Mouse (Mus musculus) embryonic facial prominence, embryonic 12.5 days (tissue): Measurements from ENCODE around the gene Gm20604. TPM values are rescaled to one million over a fixed set of nuclear protein-coding genes. Genes with fewer than 3 reads are reported as not detected.
A peak's percentile ranks its signal among the peaks of the same experiment; 100 is the strongest.

ENCODE experiments used
- ATAC-seq: fragments of 200-750 bp; cut with Nextera tagmentation; 2 replicates; pipeline ENCODE4 v1.8.0; 2017; ENCODE audit not compliant: insufficient number of reproducible peaks, insufficient read depth, low FRiP score, low TSS enrichment
- H3K27ac ChIP-seq: fragments of 300-500 bp; sonication (generic); 2 replicates; pipeline ENCODE4 v1.5.1; 2016; ENCODE audit warnings: mild to moderate bottlenecking
- H3K27me3 ChIP-seq: fragments of 300-500 bp; sonication (generic); 2 replicates; pipeline ENCODE4 v1.6.1; 2016; ENCODE audit warnings: mild to moderate bottlenecking, moderate library complexity
- H3K36me3 ChIP-seq: fragments of 300-500 bp; sonication (generic); 2 replicates; pipeline ENCODE4 v1.6.1; 2016; ENCODE audit warnings: mild to moderate bottlenecking
- H3K4me1 ChIP-seq: fragments of 300-500 bp; sonication (generic); 2 replicates; pipeline ENCODE4 v1.6.1; 2016
- H3K4me2 ChIP-seq: fragments of 300-500 bp; sonication (generic); replicated peaks from 2 replicates; pipeline ENCODE4 v1.6.1; 2016; ENCODE audit warnings: mild to moderate bottlenecking, moderate library complexity
- H3K4me3 ChIP-seq: fragments of 300-500 bp; sonication (generic); 2 replicates; pipeline ENCODE4 v1.5.1; 2016; ENCODE audit warnings: mild to moderate bottlenecking
- H3K9ac ChIP-seq: fragments of 300-500 bp; sonication (generic); 2 replicates; pipeline ENCODE4 v1.6.1; 2016; ENCODE audit warnings: mild to moderate bottlenecking, moderate library complexity
- H3K9me3 ChIP-seq: fragments of 300-500 bp; sonication (generic); 2 replicates; pipeline ENCODE4 v1.6.1; 2016; ENCODE audit warnings: mild to moderate bottlenecking, moderate library complexity
- WGBS: fragments of 180-500 bp; shearing (Covaris S2); methylation state at CpG from one replicate; pipeline ENCODE4 v1.1.7; 2016; 5-methylcytosine and 5-hydroxymethylcytosine counted together
- polyA plus RNA-seq: library from polyadenylated mRNA; unstranded; fragments of >200 nt; fragmentation: Nextera tagmentation; extraction: Ambion mirVana; gene quantifications from 2 replicates; pipeline ENCODE4 v1.2.1, GENCODE M21; 2016

Gm20604 gene
- polyA plus RNA-seq, 1 experiment from 2014 or later, result 31.8 TPM

DNA sequence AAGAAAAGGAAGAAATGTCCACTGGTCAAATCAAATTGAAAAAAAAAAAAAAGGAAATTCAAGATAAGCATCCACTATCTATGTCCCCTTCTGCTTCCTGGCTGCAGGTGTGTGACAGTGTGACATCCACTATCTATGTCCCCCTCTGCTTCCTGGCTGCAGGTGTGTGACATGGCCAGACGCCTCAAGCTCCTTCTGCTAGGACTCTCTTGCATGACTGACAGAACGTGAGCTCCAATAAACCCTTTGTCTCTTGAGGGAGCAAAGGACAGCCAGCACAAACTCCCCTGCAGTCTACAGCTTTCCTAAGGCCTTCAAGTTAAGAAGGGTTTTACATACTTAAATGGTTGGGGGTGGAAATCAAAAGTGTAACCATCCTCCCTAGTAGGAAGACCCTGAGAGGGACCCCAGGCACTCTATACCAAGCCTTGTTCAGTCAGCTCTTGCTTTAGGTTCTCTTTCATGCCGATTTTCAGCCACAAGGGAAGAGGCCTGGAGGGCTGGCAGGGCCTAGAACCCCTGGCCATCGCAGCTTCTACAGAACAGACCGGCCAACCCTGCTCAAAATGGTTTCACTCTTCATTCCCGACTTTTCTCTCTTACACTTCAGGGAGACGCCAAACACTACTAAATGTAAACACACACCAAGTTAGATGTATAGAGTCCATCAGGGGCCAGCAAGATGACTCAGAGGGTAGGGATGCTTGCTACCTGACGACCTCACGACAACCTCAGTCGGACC, 43.6 kb downstream of the Gm20604 start:
- no peaks in the 10 kb centered on the region for H3K36me3 ChIP-seq
- H3K9ac ChIP-seq, result no peak overlapping the region
- ATAC-seq, result no peak
- H3K4me2 ChIP-seq, result no peak overlapping the region
- no peak overlapping the region for H3K4me3 ChIP-seq
- H3K27ac ChIP-seq, result no peak overlapping the region
- no peaks in the 10 kb centered on the region for H3K27me3 ChIP-seq
- 81% methylated on average over 10 of the region's 10 CpGs for WGBS
- no peaks in the 10 kb centered on the region for H3K9me3 ChIP-seq
- peaks cover 1% of the 10 kb centered on the region; the same call in 1 of the 2 replicates for H3K4me1 ChIP-seq

- 69% methylated on average over 2 of the region's 2 CpGs for WGBS
- no peaks in the 10 kb centered on the region for H3K36me3 ChIP-seq
- ATAC-seq, result no peak
Observed at GRCm38 (mm10) chr12:102714116-102714515, 44.4 kb downstream of the Gm20604 start.

GRCm38 (mm10) chr12:102713153-102713865, 45.2 kb downstream of the Gm20604 start:
- H3K4me3 ChIP-seq, result no peak overlapping the region
- no peaks in the 10 kb centered on the region for H3K36me3 ChIP-seq
- H3K9me3 ChIP-seq, result no peaks in the 10 kb centered on the region
- no peak overlapping the region for H3K27ac ChIP-seq
- H3K9ac ChIP-seq, result no peak overlapping the region
- no peaks in the 10 kb centered on the region for H3K27me3 ChIP-seq
- 65% methylated on average over 20 of the region's 20 CpGs for WGBS
- no peak for ATAC-seq
- no peak overlapping the region for H3K4me2 ChIP-seq
- no peaks in the 10 kb centered on the region for H3K4me1 ChIP-seq

More at GRCm38 (mm10) chr12:102714116-102714515, 44.4 kb downstream of the Gm20604 start:
- no peak overlapping the region for H3K4me3 ChIP-seq
- H3K9ac ChIP-seq, result no peak overlapping the region
- H3K4me2 ChIP-seq, result no peak overlapping the region
- no peaks in the 10 kb centered on the region for H3K9me3 ChIP-seq
- H3K27ac ChIP-seq, result no peak overlapping the region
- H3K4me1 ChIP-seq, result no peaks in the 10 kb centered on the region
- H3K27me3 ChIP-seq, result no peaks in the 10 kb centered on the region

- ATAC-seq, result no peak
- Histone ChIP-seq H3K9ac (no peak overlapping the region), H3K27ac (no peak overlapping the region), H3K27me3 (no peaks in the 10 kb centered on the region), H3K4me1 (no peaks in the 10 kb centered on the region; the same call in 1 of the 2 replicates), H3K9me3 (no peaks in the 10 kb centered on the region), H3K4me2 (no peak overlapping the region), H3K4me3 (no peak overlapping the region), H3K36me3 (no peaks in the 10 kb centered on the region)
- 54% methylated on average over 4 of the region's 4 CpGs for WGBS
Observed at GRCm38 (mm10) chr12:102710851-102711375, 47.6 kb downstream of the Gm20604 start.

GRCm38 (mm10) chr12:102709896-102710295, 48.6 kb downstream of the Gm20604 start:
- H3K4me2 ChIP-seq, result no peak overlapping the region
- peaks cover 4% of the 10 kb centered on the region; the same call in 1 of the 2 replicates for H3K4me1 ChIP-seq
- H3K27me3 ChIP-seq, result no peaks in the 10 kb centered on the region
- H3K36me3 ChIP-seq, result no peaks in the 10 kb centered on the region
- 87% methylated on average over 5 of the region's 5 CpGs for WGBS
- no peaks in the 10 kb centered on the region for H3K9me3 ChIP-seq
- no peak overlapping the region for H3K4me3 ChIP-seq
- no peak overlapping the region for H3K9ac ChIP-seq
- no peak for ATAC-seq
- H3K27ac ChIP-seq, result no peak overlapping the region

DNA sequence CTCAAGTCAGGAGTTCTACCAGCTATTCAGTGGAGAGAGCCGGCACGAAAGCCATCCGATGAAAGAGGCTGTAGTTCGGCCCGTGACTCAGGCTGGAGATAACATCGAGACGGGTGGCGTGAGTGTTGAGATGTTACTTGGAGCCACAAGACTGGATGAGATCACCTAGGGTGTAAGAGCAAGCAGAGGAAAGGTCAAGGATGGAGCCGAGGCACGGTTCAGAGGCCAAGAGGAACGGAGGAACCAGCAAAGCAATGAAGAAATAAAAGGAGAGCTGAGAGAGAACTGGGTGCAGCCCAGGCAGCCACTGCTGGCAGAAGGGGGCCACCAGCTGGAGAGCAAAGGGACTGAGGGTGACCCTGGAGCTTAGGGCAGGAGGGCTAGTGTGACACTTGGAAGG, 50.3 kb downstream of the Gm20604 start:
- ATAC-seq, result no peak
- Histone ChIP-seq H3K4me1 (peaks cover 12% of the 10 kb centered on the region), H3K9ac (no peak overlapping the region), H3K9me3 (no peaks in the 10 kb centered on the region), H3K27ac (no peak overlapping the region), H3K4me2 (no peak overlapping the region), H3K4me3 (no peak overlapping the region), H3K36me3 (no peaks in the 10 kb centered on the region), H3K27me3 (no peaks in the 10 kb centered on the region)
- 81% methylated on average over 11 of the region's 11 CpGs for WGBS

GRCm38 (mm10) chr12:102706833-102707463, 51.5 kb downstream of the Gm20604 start:
- 79% methylated on average over 10 of the region's 10 CpGs for WGBS
- no peak overlapping the region for H3K9ac ChIP-seq
- no peak overlapping the region for H3K4me3 ChIP-seq
- no peak overlapping the region for H3K4me2 ChIP-seq
- ATAC-seq, result no peak
- peaks cover 21% of the 10 kb centered on the region for H3K4me1 ChIP-seq
- H3K27me3 ChIP-seq, result no peaks in the 10 kb centered on the region
- no peak overlapping the region for H3K27ac ChIP-seq
- H3K36me3 ChIP-seq, result no peaks in the 10 kb centered on the region
- no peaks in the 10 kb centered on the region for H3K9me3 ChIP-seq

GRCm38 (mm10) chr12:102705906-102706640, 52.4 kb downstream of the Gm20604 start:
- H3K27me3 ChIP-seq, result no peaks in the 10 kb centered on the region
- no peak overlapping the region for H3K9ac ChIP-seq
- peak overlapping the region; percentile 92 for H3K4me2 ChIP-seq
- 75% methylated on average over 6 of the region's 6 CpGs for WGBS
- peaks cover 21% of the 10 kb centered on the region for H3K4me1 ChIP-seq
- H3K9me3 ChIP-seq, result no peaks in the 10 kb centered on the region
- peak overlapping the region; percentile 74 for H3K4me3 ChIP-seq
- no peaks in the 10 kb centered on the region for H3K36me3 ChIP-seq
- no peak overlapping the region for H3K27ac ChIP-seq
- no peak for ATAC-seq

DNA sequence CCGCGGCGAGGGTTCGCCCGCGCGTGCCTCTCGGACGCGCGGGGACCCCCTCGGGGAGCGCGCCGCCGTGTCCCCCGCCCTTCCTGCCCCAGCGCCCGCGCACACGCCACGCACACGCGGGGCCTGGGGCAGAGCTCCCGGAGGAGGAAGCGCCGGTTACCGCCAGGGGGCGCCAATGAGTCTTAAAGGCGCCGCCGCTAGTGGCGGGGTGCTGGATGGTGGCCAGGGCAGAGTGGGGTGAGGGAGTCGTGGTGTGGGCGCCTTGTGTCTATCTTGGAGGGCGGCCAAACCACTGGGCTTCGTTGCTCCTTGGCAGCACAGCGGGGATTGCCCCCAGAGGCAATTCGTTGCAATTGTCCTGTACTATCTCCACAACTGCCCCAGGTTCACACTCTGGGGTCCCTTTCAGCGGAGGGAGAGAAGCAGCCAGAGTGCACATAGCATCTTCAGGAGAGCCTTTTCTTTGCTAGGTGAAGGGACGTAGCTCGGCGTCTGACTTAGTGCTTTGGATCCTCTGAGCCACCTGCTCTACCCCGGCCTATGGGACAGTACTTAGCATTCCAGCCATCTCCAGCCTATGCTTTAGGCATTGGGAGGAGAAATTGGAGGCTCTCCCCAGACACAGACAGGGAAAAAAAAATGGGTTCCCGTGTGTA, 53.1 kb downstream of the Gm20604 start:
- H3K27me3 ChIP-seq, result no peaks in the 10 kb centered on the region
- peak overlapping the region; percentile 74 for H3K4me3 ChIP-seq
- 3% methylated on average over 31 of the region's 45 CpGs for WGBS
- no peaks in the 10 kb centered on the region for H3K9me3 ChIP-seq
- ATAC-seq, result peak; percentile 79
- peak overlapping the region; percentile 76 for H3K9ac ChIP-seq
- peak overlapping the region; percentile 83 for H3K27ac ChIP-seq
- H3K36me3 ChIP-seq, result no peaks in the 10 kb centered on the region
- H3K4me2 ChIP-seq, result peak overlapping the region; percentile 92
- H3K4me1 ChIP-seq, result peaks cover 24% of the 10 kb centered on the region

DNA sequence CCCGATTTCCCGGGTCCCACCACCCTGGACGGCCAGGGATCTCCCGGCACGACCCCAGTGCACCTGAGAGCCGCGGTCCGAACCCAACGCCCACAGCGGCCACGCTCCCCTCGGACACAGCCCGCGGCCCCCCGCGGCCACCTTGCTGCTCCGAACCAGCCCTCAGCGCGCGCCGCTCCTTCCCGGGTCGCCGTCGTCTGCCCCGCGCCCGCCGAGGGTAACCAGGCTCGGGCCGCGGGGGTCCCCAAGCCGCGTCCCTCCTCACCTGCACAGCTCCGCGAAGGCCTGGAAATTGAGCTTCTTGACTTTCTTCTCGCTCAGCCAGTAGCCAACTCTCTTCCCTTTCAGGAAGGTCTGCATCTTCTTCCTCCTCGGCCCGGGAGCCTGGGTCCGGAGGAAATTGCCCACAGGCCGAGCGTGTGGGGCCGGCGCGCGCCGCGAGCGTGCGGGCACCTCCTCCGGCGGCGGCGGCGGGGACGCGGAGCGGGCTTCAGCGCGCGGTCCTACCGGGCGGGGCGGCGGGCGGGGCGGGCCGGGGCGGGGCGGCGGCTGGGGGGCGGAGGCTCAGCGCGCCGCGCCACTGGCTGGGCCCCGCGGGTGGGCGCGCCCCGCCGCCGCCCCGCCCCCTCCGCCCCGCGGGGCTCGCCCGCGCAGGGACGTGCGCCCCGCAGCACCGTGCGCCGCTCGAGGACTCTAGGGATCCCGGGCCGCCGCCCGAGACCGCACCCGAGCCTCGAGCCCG, 53.8 kb downstream of the Gm20604 start, which contains the start of gene Itpk1:
Gene Itpk1, minus strand, starts transcription at position 474 of the 742 bp plus-strand sequence.
- H3K4me2 ChIP-seq, result peak within 1 kb of the TSS; percentile 92
- WGBS, result under 1% methylated on average over 74 of the region's 105 CpGs
- H3K9ac ChIP-seq, result peak within 1 kb of the TSS; percentile 76
- no peaks in the 10 kb centered on the region for H3K27me3 ChIP-seq
- H3K27ac ChIP-seq, result peak within 1 kb of the TSS; percentile 83
- H3K4me3 ChIP-seq, result peak within 1 kb of the TSS; percentile 74
- H3K36me3 ChIP-seq, result no peaks in the 10 kb centered on the region
- H3K4me1 ChIP-seq, result peaks cover 30% of the 10 kb centered on the region
- H3K9me3 ChIP-seq, result no peaks in the 10 kb centered on the region
- peak; percentile 76 for ATAC-seq
